Comparison of ENCODE assay signal across 24 mouse cellular contexts in the genomic region with DNA sequence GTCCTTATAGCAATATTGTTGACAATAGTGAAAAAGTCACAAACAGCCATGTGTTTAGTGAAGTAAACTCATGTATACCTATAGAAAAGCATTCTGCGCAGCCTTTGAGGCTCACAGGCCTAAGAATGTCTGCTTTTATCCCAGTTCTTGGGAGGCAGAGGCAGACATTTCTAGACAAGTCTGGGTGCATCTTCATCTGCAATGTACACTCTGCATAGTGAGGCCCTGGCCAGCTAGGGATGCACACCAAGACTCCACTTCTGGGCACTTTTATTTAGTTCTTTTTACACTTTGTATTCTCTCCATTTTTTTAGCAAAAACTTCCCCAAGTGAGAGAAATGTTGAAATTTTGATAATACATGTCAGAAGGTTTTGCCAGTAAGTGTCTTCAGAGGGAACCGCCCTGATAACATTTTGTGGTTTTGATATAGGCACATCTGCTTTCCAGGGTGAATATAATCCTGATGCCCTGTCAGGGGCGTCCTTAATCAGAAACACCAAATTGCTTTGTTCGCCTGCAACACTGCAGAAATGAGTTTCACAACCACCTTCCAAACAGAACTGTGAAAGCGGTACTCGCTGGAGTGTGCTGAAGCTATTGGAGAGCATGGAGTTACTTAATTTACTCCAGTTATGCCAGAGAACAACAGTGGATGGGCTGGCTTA. TPM values are rescaled to one million over a fixed set of nuclear protein-coding genes. Genes with fewer than 3 reads are reported as not detected.
DNase-seq lines count a peak whose midpoint lies in the region; ATAC-seq lines count a peak whose summit lies in the region.
"Had no signal": no experiment of that assay in that cellular context is flagged by ENCODE, and none has a peak within 500 bp of the region (broad histone marks: within the 10 kb centered on the region; RNA-seq: fewer than 3 reads in every experiment).

No protein-coding gene starts in this region.

- peaks cover 56% of the 10 kb centered on the region for H3K4me1 ChIP-seq in erythroblast, embryonic 14.5 days (ENCODE audit: control insufficient read depth)
- peaks cover 60% of the 10 kb centered on the region for H3K4me1 ChIP-seq in liver, embryonic 13.5 days (replicated peaks)
- H3K4me1 ChIP-seq: heart, embryonic 15.5 days; hindbrain, embryonic 13.5 days; limb, embryonic 15.5 days; midbrain, embryonic 12.5 days had no signal

- peak overlapping the region; percentile 49 for H3K9ac ChIP-seq in liver, embryonic 13.5 days
- H3K9ac ChIP-seq: forebrain, postnatal 0 days; heart, embryonic 15.5 days; hindbrain, embryonic 13.5 days; limb, embryonic 15.5 days; midbrain, embryonic 12.5 days had no signal

- peak overlapping the region; percentile 88 for H3K27ac ChIP-seq in liver, embryonic 13.5 days
- H3K27ac ChIP-seq: heart, embryonic 15.5 days; hindbrain, embryonic 13.5 days; limb, embryonic 15.5 days; macrophage; midbrain, embryonic 12.5 days had no signal

- H3K4me2 ChIP-seq in liver, embryonic 13.5 days = peak overlapping the region; percentile 52
- H3K4me2 ChIP-seq: heart, embryonic 15.5 days; hindbrain, embryonic 13.5 days; limb, embryonic 15.5 days; midbrain, embryonic 12.5 days had no signal

- H3K27me3 ChIP-seq in erythroblast, embryonic 14.5 days (ENCODE audit: control insufficient read depth) = no peaks in the 10 kb centered on the region
- no peaks in the 10 kb centered on the region for H3K27me3 ChIP-seq in liver, embryonic 13.5 days
- H3K27me3 ChIP-seq: heart, embryonic 15.5 days; hindbrain, embryonic 13.5 days; limb, embryonic 15.5 days; midbrain, embryonic 12.5 days had no signal

- no peaks in the 10 kb centered on the region for H3K9me3 ChIP-seq in erythroblast, embryonic 14.5 days (ENCODE audit: control insufficient read depth, low read length)
- H3K9me3 ChIP-seq in liver, embryonic 13.5 days (replicated peaks) = no peaks in the 10 kb centered on the region
- H3K9me3 ChIP-seq: heart, embryonic 15.5 days; hindbrain, embryonic 13.5 days; limb, embryonic 15.5 days; midbrain, embryonic 12.5 days had no signal

- H3K4me3 ChIP-seq in erythroblast, embryonic 14.5 days (replicated peaks) = peak overlapping the region; percentile 42
- H3K4me3 ChIP-seq in liver, embryonic 13.5 days (replicated peaks) = no peak overlapping the region; the same call in 1 of the 2 replicates
- H3K4me3 ChIP-seq: heart, embryonic 15.5 days; hindbrain, embryonic 13.5 days; limb, embryonic 15.5 days; midbrain, embryonic 12.5 days had no signal

- WGBS in liver, embryonic 13.5 days (ENCODE audit: insufficient replicate concordance) = 30% methylated on average over 6 of the region's 6 CpGs

- DNase-seq in MEL-GATA-1-ER (ENCODE audit: extremely low read depth, low read depth) = peak; percentile 98
- DNase-seq in liver, embryonic 13.5 days = peak; percentile 61
- DNase-seq in MN1 (ENCODE audit: low spot score) = no peak
- DNase-seq in lung, postnatal 4 days = no peak
- DNase-seq: adrenal gland, postnatal 36 days; cerebellum, adult 11-12 months; cerebellum, postnatal 10 days; forebrain, postnatal 0 days; heart, postnatal 36 days; kidney, adult 18-20 months; kidney, postnatal 4 days; left cerebral cortex, postnatal 4 days; right cerebral cortex, postnatal 25 days; spleen, adult 18-20 months; thymus, postnatal 36 days had no signal

- peak; percentile 88 for ATAC-seq in liver, embryonic 13.5 days (ENCODE audit: low read depth)
- peak; percentile 84 for ATAC-seq in megakaryocyte progenitor cell, adult 5-6 weeks (replicated peaks; ENCODE audit: poor library complexity)
- ATAC-seq in frontal cortex, adult (ENCODE audit: low TSS enrichment) = no peak
- ATAC-seq: forebrain, postnatal 0 days; inflammation-experienced regulatory T-cells, adult 6 months had no signal

- H3K36me3 ChIP-seq in erythroblast, embryonic 14.5 days (ENCODE audit: control insufficient read depth) = no peaks in the 10 kb centered on the region
- no peaks in the 10 kb centered on the region for H3K36me3 ChIP-seq in liver, embryonic 13.5 days
- H3K36me3 ChIP-seq: heart, embryonic 15.5 days; hindbrain, embryonic 13.5 days; limb, embryonic 15.5 days; midbrain, embryonic 12.5 days had no signal

RNA-seq across cellular contexts. Expression of a gene that starts 54.1 kb away (rescaled TPM):
- 1.4 and 4.3 TPM in 2 replicates for polyA plus RNA-seq in erythroblast, embryonic 14.5 days (2012)
- polyA plus RNA-seq in liver, embryonic 13.5 days (2015; fragmentation: Nextera tagmentation; extraction: Ambion mirVana) = 67.3 and 81.0 TPM in 2 replicates
- 65.1 and 72.5 TPM in 2 replicates for total RNA-seq in megakaryocyte progenitor cell, adult 5-6 weeks (2015)
- total RNA-seq in megakaryocyte progenitor cell, adult 5-6 weeks (2017) = 88.3 and 93.5 TPM in 2 replicates

Comparison
In these comparisons a context has a peak if more than half of its experiments do, and no peak if none do; other contexts are left out.
1. DNase-seq: peak in MEL-GATA-1-ER (single experiment) and liver, embryonic 13.5 days (single experiment); none in MN1 (single experiment) and lung, postnatal 4 days (0 of 2).
2. RNA of a gene that starts 54.1 kb away (polyA plus RNA-seq): 67.3 to 81.0 TPM in liver, embryonic 13.5 days; 1.4 to 4.3 TPM in erythroblast, embryonic 14.5 days; every median in the first group is over 10 times any median in the second.